Mouse (Mus musculus) telencephalon, adult 2 months (tissue): ENCODE measurements around the gene Ccdc12.

Source experiments
- DNase-seq: peaks from one replicate; pipeline ENCODE4 v3.0.0-alpha.2; 2011; ENCODE audit warnings: low read depth, low spot score

Ccdc12 gene

GRCm38 (mm10) chr9:110656249-110657221 lies at the start of gene Ccdc12:
TSS of gene Ccdc12 (plus strand) at chr9:110656503.
- peak; percentile 99 for DNase-seq

- DNase-seq = no peak
These were observed 44.8 kb upstream of the Ccdc12 start for GRCm38 (mm10) chr9:110611471-110611870.

- DNase-seq = no peak
These were observed 39.2 kb upstream of the Ccdc12 start for GRCm38 (mm10) chr9:110617081-110617480.

- DNase-seq = no peak
These were observed 36.1 kb upstream of the Ccdc12 start for GRCm38 (mm10) chr9:110620180-110620579.

- no peak for DNase-seq
These were observed 35.6 kb upstream of the Ccdc12 start for GRCm38 (mm10) chr9:110620685-110621084.

- no peak for DNase-seq
These were observed 33.6 kb upstream of the Ccdc12 start for GRCm38 (mm10) chr9:110622621-110623219.

- DNase-seq = no peak
These were observed 32.7 kb upstream of the Ccdc12 start for GRCm38 (mm10) chr9:110623416-110624195.

GRCm38 (mm10) chr9:110624361-110625166 lies 31.7 kb upstream of the Ccdc12 start, which contains the start of gene Nradd:
TSS of gene Nradd (minus strand) at chr9:110624452.
- peak; percentile 64 for DNase-seq

- DNase-seq = no peak
These were observed 30.9 kb upstream of the Ccdc12 start for GRCm38 (mm10) chr9:110625350-110625908.

- DNase-seq = no peak
These were observed 26.1 kb upstream of the Ccdc12 start for GRCm38 (mm10) chr9:110630171-110630570.

GRCm38 (mm10) chr9:110631191-110631590 lies 25.1 kb upstream of the Ccdc12 start:
- no peak for DNase-seq

GRCm38 (mm10) chr9:110631651-110632275 lies 24.5 kb upstream of the Ccdc12 start:
- no peak for DNase-seq

GRCm38 (mm10) chr9:110632671-110633070 lies 23.6 kb upstream of the Ccdc12 start:
- no peak for DNase-seq

GRCm38 (mm10) chr9:110633882-110634281 lies 22.4 kb upstream of the Ccdc12 start:
- DNase-seq = no peak

GRCm38 (mm10) chr9:110635225-110635624 lies 21.1 kb upstream of the Ccdc12 start:
- no peak for DNase-seq

- no peak for DNase-seq
These were observed 17.7 kb upstream of the Ccdc12 start for GRCm38 (mm10) chr9:110638611-110639021.

GRCm38 (mm10) chr9:110641006-110641405 lies 15.3 kb upstream of the Ccdc12 start:
- DNase-seq = no peak

- DNase-seq = no peak
These were observed 13.3 kb upstream of the Ccdc12 start for GRCm38 (mm10) chr9:110642812-110643524.

GRCm38 (mm10) chr9:110643787-110644186 lies 12.5 kb upstream of the Ccdc12 start:
- no peak for DNase-seq

- no peak for DNase-seq
These were observed 12.0 kb upstream of the Ccdc12 start for GRCm38 (mm10) chr9:110644295-110644694.
